Mouse (Mus musculus) erythroblast, embryonic 14.5 days (primary cell): ENCODE data around the gene Slc16a5. TPM values are rescaled to one million over a fixed set of nuclear protein-coding genes. Genes with fewer than 3 reads are reported as not detected.
A peak's percentile ranks its signal among the peaks of the same experiment; 100 is the strongest.
"Not testable (repeated sequence)": the region's sequence is repeated elsewhere in the genome, so short reads cannot be mapped to it uniquely, and the experiment has no call there.

Experiments
- H3K27me3 ChIP-seq: 2 replicates; pipeline ENCODE4 v1.6.1; 2012; ENCODE audit warnings: inconsistent platforms; ENCODE audit not compliant: control insufficient read depth
- H3K36me3 ChIP-seq: 2 replicates; pipeline ENCODE4 v1.6.1; 2012; ENCODE audit warnings: mild to moderate bottlenecking, inconsistent platforms; ENCODE audit not compliant: control insufficient read depth
- H3K4me1 ChIP-seq: 2 replicates; pipeline ENCODE4 v1.6.1; 2012; ENCODE audit warnings: inconsistent platforms; ENCODE audit not compliant: control insufficient read depth
- H3K4me3 ChIP-seq: replicated peaks from 2 replicates; pipeline ENCODE3; 2012; ENCODE audit warnings: moderate library complexity, mild to moderate bottlenecking, inconsistent platforms
- H3K9me3 ChIP-seq: 2 replicates; pipeline ENCODE4 v1.6.1; 2012; ENCODE audit warnings: low read length, inconsistent platforms, mixed read lengths; ENCODE audit not compliant: control insufficient read depth
- GATA1 ChIP-seq: IDR thresholded peaks from 2 replicates; pipeline ENCODE4 v1.6.1; 2012; ENCODE audit warnings: low read length, inconsistent platforms, mixed read lengths
- TAL1 ChIP-seq: IDR thresholded peaks from 3 replicates; pipeline ENCODE4 v1.6.1; 2012; ENCODE audit warnings: low read length, inconsistent platforms, mixed read lengths
- polyA plus RNA-seq: library from polyadenylated mRNA; stranded (reverse); fragments of >175 nt; gene quantifications from 2 replicates; pipeline ENCODE4 v1.2.3, GENCODE M21; 2012

Gene Slc16a5
- polyA plus RNA-seq, 1 experiment = not detected

DNA sequence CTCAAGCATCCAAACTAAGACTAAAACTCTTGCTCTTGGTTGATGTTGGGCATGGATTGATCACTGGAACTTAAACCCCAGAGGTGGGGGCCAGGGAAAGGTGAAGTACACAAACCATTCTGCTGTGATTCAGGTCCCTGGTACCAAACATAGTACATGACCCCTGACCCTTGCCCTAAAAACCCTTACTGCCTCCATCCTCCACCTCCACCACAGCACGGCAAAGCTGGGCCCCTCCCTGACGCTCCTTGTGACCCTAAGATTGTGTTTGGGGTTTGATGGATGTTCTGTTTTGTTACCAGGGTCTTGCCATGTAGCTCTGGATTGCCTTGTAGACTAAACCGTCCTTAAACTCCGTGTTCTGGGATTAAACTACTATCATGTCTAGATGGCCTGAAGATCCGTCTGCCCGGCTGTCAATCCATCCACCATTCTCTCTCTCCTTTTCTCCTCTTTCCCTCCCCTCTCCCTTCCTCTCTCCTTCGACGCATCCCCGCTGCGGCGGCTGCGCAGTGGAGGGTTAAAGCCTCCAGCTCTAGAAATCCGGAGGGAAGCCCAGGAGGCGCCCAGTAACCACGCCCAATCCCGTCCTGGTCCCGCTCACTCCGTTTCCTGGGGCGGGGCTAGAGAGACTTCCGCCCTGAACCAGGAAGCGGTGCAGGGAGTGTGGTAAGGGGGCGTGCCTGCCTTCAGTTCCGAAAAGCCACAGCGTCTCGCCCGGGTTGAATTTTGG, 12.9 kb downstream of the Slc16a5 start, which contains the start of gene Armc7:
Armc7 (plus strand) TSS at position 643 of the 733 bp plus-strand sequence.
- Histone ChIP-seq H3K36me3 (peaks cover 5% of the 10 kb centered on the region), H3K4me1 (peaks cover 50% of the 10 kb centered on the region), H3K9me3 (no peaks in the 10 kb centered on the region), H3K27me3 (no peaks in the 10 kb centered on the region), H3K4me3 (peak within 1 kb of the TSS; percentile 88)
- TF ChIP-seq GATA1 (no peak), TAL1 (no peak)

GRCm38 (mm10) chr11:115475758-115476237, 13.5 kb downstream of the Slc16a5 start:
- H3K4me3 ChIP-seq = peak overlapping the region; percentile 88
- H3K9me3 ChIP-seq = no peaks in the 10 kb centered on the region
- TF ChIP-seq TAL1 (no peak), GATA1 (no peak)
- H3K27me3 ChIP-seq = no peaks in the 10 kb centered on the region
- peaks cover 50% of the 10 kb centered on the region for H3K4me1 ChIP-seq
- peaks cover 7% of the 10 kb centered on the region for H3K36me3 ChIP-seq

DNA sequence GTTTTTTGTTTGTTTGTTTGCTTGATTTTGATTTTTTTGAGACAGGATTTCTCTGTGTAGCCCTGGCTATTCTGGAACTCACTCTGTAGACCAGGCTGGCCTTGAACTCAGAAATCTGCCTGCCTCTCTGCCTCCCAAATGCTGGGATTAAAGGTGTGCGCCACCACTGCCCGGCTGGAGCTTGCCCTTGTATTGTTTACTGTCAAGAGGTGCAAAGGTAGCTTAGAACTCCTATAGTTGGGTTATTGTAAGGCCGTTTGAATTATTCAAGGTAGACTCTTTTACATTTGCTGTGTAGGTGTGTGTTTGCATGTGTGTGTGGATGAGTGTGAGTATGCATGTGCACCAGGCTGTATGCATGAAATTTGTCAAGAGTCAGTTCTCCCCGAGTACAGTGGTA, 14.4 kb downstream of the Slc16a5 start:
- Histone ChIP-seq H3K4me1 (peaks cover 50% of the 10 kb centered on the region), H3K4me3 (peak overlapping the region; percentile 88)
- H3K36me3 ChIP-seq, H3K27me3 ChIP-seq, H3K9me3 ChIP-seq: not testable (repeated sequence)

GRCm38 (mm10) chr11:115477388-115477787, 15.1 kb downstream of the Slc16a5 start:
- not testable (repeated sequence) for H3K9me3 ChIP-seq, H3K27me3 ChIP-seq, H3K36me3 ChIP-seq, H3K4me3 ChIP-seq
- peaks cover 50% of the 10 kb centered on the region for H3K4me1 ChIP-seq

GRCm38 (mm10) chr11:115478296-115478938, 16.1 kb downstream of the Slc16a5 start:
- Histone ChIP-seq H3K4me3 (no peak overlapping the region), H3K4me1 (peaks cover 46% of the 10 kb centered on the region)

GRCm38 (mm10) chr11:115481553-115482259, 19.4 kb downstream of the Slc16a5 start:
- Histone ChIP-seq H3K36me3 (peaks cover 14% of the 10 kb centered on the region), H3K4me1 (peaks cover 15% of the 10 kb centered on the region), H3K27me3 (no peaks in the 10 kb centered on the region)

More at GRCm38 (mm10) chr11:115478296-115478938, 16.1 kb downstream of the Slc16a5 start:
- TF ChIP-seq GATA1 (no peak), TAL1 (no peak)
- Histone ChIP-seq H3K36me3 (peaks cover 7% of the 10 kb centered on the region), H3K9me3 (no peaks in the 10 kb centered on the region), H3K27me3 (no peaks in the 10 kb centered on the region)

DNA sequence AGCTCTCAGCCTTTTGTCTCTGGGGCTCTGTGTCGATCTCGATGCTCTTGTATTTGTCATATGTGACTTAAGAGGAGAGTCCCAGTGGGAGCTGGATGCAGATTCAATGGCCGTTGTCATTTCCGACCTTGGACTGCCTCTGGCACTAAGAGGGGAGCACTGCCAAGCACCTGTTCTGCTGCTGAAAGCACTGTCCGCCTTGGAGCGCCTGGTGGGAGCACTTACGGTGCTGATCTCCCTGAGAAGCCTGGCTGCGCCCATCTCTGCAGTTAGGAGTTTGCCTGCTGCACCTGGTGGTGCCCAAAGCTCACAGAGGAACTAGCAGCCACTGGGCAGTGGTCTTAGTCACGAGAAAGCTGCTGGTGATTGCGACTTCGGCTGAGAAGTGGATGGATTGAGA, 21.0 kb downstream of the Slc16a5 start:
- H3K36me3 ChIP-seq = peaks cover 14% of the 10 kb centered on the region
- TF ChIP-seq TAL1 = no peak
- no peak for TF ChIP-seq GATA1
- peaks cover 7% of the 10 kb centered on the region for H3K4me1 ChIP-seq
- H3K4me3 ChIP-seq = no peak overlapping the region
- no peaks in the 10 kb centered on the region for H3K27me3 ChIP-seq
- H3K9me3 ChIP-seq = no peaks in the 10 kb centered on the region

More at GRCm38 (mm10) chr11:115481553-115482259, 19.4 kb downstream of the Slc16a5 start:
- Histone ChIP-seq H3K4me3 (no peak overlapping the region), H3K9me3 (no peaks in the 10 kb centered on the region)
- no peak for TF ChIP-seq TAL1
- no peak for TF ChIP-seq GATA1

DNA sequence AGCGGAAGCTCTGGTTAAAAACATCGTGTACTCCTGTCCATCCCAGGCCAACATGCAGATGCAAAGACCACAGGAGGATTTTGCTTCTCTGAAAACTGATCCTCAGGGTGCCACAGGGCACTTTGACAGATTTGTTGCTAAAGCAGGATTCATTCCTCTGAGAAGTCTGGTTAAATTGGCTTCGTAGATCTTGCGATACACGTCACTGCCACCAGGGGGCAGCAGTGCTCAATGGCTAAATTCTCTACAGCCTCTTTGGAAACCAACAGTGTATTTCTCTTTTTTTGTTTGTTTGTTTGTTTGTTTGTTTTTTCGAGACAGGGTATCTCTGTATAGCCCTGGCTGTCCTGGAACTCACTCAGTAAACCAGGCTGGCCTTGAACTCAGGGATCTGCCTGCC, 21.5 kb downstream of the Slc16a5 start:
- H3K27me3 ChIP-seq = no peaks in the 10 kb centered on the region
- TF ChIP-seq GATA1 (no peak), TAL1 (no peak)
- H3K9me3 ChIP-seq = no peaks in the 10 kb centered on the region
- H3K4me3 ChIP-seq = no peak overlapping the region
- peaks cover 17% of the 10 kb centered on the region for H3K36me3 ChIP-seq
- peaks cover 7% of the 10 kb centered on the region for H3K4me1 ChIP-seq

GRCm38 (mm10) chr11:115485155-115485554, 22.9 kb downstream of the Slc16a5 start:
- Histone ChIP-seq H3K9me3 (no peaks in the 10 kb centered on the region), H3K36me3 (peaks cover 27% of the 10 kb centered on the region), H3K4me1 (peaks cover 9% of the 10 kb centered on the region), H3K27me3 (no peaks in the 10 kb centered on the region), H3K4me3 (no peak overlapping the region)
- TF ChIP-seq GATA1 (no peak), TAL1 (no peak)
